Mouse (Mus musculus): ENCODE results near the gene Scfd2. TPM values are rescaled to one million over a fixed set of nuclear protein-coding genes. Genes with fewer than 3 reads are reported as not detected.

Scfd2 gene
- polyA plus RNA-seq, 1 experiment from 2014 or later = 12.9 TPM

DNA sequence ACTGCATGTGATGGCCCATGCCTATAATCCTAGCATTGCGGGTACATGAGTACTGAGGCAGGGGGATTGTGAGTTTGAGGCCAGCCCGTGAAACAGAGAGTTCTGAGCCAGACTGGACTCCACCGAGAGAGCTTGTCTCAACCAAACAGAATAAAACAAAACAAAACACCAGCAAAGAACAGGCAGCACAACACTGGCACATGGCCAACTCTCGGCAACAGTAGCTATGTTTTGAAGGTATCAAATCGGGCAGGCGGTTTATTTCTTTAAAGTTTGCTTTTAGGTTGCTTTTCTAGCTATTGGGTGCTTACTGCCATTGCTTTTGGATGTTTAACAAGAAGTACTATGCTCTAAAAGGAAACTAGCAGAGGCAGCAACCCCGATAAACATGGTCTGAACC is 251.9 kb downstream of the Scfd2 start:
- ATAC-seq (replicated peaks; ENCODE audit: insufficient number of reproducible peaks, low FRiP score, low TSS enrichment) = no peak
- Histone ChIP-seq H3K4me1 (ENCODE audit: control insufficient read depth, insufficient read depth, low read length) (no peaks in the 10 kb centered on the region; the same call in 1 of the 2 replicates), H3K27ac (ENCODE audit: low read depth, low read length) (no peak overlapping the region), H3K36me3 (ENCODE audit: control insufficient read depth, insufficient read depth, low read length) (no peaks in the 10 kb centered on the region), H3K9me3 (replicated peaks; ENCODE audit: control insufficient read depth, low read length) (no peaks in the 10 kb centered on the region), H3K9ac (ENCODE audit: low read depth, low read length) (no peak overlapping the region), H3K4me2 (no peak overlapping the region), H3K4me3 (ENCODE audit: low read depth, low read length) (no peak overlapping the region), H3K27me3 (ENCODE audit: control insufficient read depth, insufficient read depth, low read length) (no peaks in the 10 kb centered on the region)
- 80% methylated on average over 7 of the region's 7 CpGs for WGBS (ENCODE audit: insufficient replicate concordance)

DNA sequence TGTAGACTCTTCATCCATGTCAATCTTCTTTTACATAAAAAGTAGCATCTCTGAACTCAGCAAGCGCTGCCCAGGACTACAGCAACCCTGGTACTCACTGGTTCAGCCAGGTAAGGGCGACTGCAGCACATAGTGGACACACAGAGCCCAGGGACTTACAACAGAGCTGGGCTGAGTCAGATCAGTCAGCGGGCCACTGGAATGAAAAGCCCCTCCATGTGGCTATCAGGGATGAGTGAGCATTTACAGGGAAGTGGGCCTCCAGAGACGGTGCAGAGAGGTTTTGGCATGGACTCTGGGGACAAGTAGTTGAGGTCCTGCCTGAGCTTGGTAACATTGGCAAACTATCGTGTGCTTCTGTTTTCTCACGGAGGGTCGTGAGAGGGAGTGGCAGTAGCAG is 253.1 kb downstream of the Scfd2 start:
- peaks cover 3% of the 10 kb centered on the region for H3K4me1 ChIP-seq (ENCODE audit: control insufficient read depth, insufficient read depth, low read length)
- ATAC-seq (replicated peaks; ENCODE audit: insufficient number of reproducible peaks, low FRiP score, low TSS enrichment) = no peak
- H3K4me3 ChIP-seq (ENCODE audit: low read depth, low read length) = no peak overlapping the region
- WGBS (ENCODE audit: insufficient replicate concordance) = 67% methylated on average over 7 of the region's 7 CpGs
- H3K27ac ChIP-seq (ENCODE audit: low read depth, low read length) = no peak overlapping the region
- H3K9me3 ChIP-seq (replicated peaks; ENCODE audit: control insufficient read depth, low read length) = no peaks in the 10 kb centered on the region
- no peaks in the 10 kb centered on the region for H3K27me3 ChIP-seq (ENCODE audit: control insufficient read depth, insufficient read depth, low read length)
- no peak overlapping the region; the same call in 1 of the 2 replicates for H3K9ac ChIP-seq (ENCODE audit: low read depth, low read length)
- no peak overlapping the region for H3K4me2 ChIP-seq
- H3K36me3 ChIP-seq (ENCODE audit: control insufficient read depth, insufficient read depth, low read length) = no peaks in the 10 kb centered on the region

DNA sequence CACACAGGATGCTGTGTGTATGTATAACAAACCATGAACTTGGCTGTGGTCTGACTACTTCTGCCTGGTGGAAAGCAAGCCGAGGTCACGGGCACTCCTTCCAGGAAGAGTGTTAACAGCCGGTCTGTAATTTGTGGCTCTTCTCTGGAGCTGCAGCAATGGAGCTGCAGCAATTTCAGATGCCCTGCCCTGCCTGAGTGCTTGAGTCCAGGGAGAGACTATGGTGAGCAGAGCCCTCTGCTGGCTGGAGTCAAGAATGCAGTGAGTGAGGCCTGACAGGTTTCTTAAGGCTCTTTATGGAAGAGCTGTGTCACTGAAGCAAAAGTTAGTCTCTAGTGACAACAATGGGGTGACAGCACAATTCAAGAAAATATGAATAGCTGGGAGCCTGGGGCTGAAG is 253.8 kb downstream of the Scfd2 start:
- Histone ChIP-seq H3K27me3 (ENCODE audit: control insufficient read depth, insufficient read depth, low read length) (no peaks in the 10 kb centered on the region), H3K4me2 (no peak overlapping the region), H3K4me1 (ENCODE audit: control insufficient read depth, insufficient read depth, low read length) (peaks cover 7% of the 10 kb centered on the region), H3K9ac (ENCODE audit: low read depth, low read length) (no peak overlapping the region), H3K9me3 (replicated peaks; ENCODE audit: control insufficient read depth, low read length) (no peaks in the 10 kb centered on the region), H3K27ac (ENCODE audit: low read depth, low read length) (no peak overlapping the region), H3K36me3 (ENCODE audit: control insufficient read depth, insufficient read depth, low read length) (no peaks in the 10 kb centered on the region), H3K4me3 (ENCODE audit: low read depth, low read length) (no peak overlapping the region)
- peak; percentile 52; the same call in 1 of the 2 replicates for ATAC-seq (replicated peaks; ENCODE audit: insufficient number of reproducible peaks, low FRiP score, low TSS enrichment)
- 8% methylated on average over 3 of the region's 3 CpGs for WGBS (ENCODE audit: insufficient replicate concordance)

GRCm38 (mm10) chr5:74277216-74277615 is 254.3 kb downstream of the Scfd2 start:
- Histone ChIP-seq H3K27ac (ENCODE audit: low read depth, low read length) (no peak overlapping the region), H3K4me2 (no peak overlapping the region), H3K4me3 (ENCODE audit: low read depth, low read length) (no peak overlapping the region), H3K4me1 (ENCODE audit: control insufficient read depth, insufficient read depth, low read length) (peaks cover 7% of the 10 kb centered on the region), H3K9ac (ENCODE audit: low read depth, low read length) (no peak overlapping the region), H3K27me3 (ENCODE audit: control insufficient read depth, insufficient read depth, low read length) (no peaks in the 10 kb centered on the region), H3K9me3 (replicated peaks; ENCODE audit: control insufficient read depth, low read length) (no peaks in the 10 kb centered on the region), H3K36me3 (ENCODE audit: control insufficient read depth, insufficient read depth, low read length) (no peaks in the 10 kb centered on the region)
- WGBS (ENCODE audit: insufficient replicate concordance) = 78% methylated on average over 5 of the region's 5 CpGs
- no peak for ATAC-seq (replicated peaks; ENCODE audit: insufficient number of reproducible peaks, low FRiP score, low TSS enrichment)

GRCm38 (mm10) chr5:74273313-74273712 is 258.2 kb downstream of the Scfd2 start:
- Histone ChIP-seq H3K27ac (ENCODE audit: low read depth, low read length) (peak overlapping the region; percentile 50; the same call in 1 of the 2 replicates), H3K4me3 (ENCODE audit: low read depth, low read length) (no peak overlapping the region), H3K4me1 (ENCODE audit: control insufficient read depth, insufficient read depth, low read length) (peaks cover 7% of the 10 kb centered on the region), H3K9ac (ENCODE audit: low read depth, low read length) (0 out of 2 replicates have a peak overlapping the region, but pooled peaks have one; percentile 22), H3K27me3 (ENCODE audit: control insufficient read depth, insufficient read depth, low read length) (no peaks in the 10 kb centered on the region), H3K9me3 (replicated peaks; ENCODE audit: control insufficient read depth, low read length) (no peaks in the 10 kb centered on the region), H3K4me2 (no peak overlapping the region), H3K36me3 (ENCODE audit: control insufficient read depth, insufficient read depth, low read length) (no peaks in the 10 kb centered on the region)
- peak; percentile 58; the same call in 1 of the 2 replicates for ATAC-seq (replicated peaks; ENCODE audit: insufficient number of reproducible peaks, low FRiP score, low TSS enrichment)
- 33% methylated on average over 3 of the region's 3 CpGs for WGBS (ENCODE audit: insufficient replicate concordance)

DNA sequence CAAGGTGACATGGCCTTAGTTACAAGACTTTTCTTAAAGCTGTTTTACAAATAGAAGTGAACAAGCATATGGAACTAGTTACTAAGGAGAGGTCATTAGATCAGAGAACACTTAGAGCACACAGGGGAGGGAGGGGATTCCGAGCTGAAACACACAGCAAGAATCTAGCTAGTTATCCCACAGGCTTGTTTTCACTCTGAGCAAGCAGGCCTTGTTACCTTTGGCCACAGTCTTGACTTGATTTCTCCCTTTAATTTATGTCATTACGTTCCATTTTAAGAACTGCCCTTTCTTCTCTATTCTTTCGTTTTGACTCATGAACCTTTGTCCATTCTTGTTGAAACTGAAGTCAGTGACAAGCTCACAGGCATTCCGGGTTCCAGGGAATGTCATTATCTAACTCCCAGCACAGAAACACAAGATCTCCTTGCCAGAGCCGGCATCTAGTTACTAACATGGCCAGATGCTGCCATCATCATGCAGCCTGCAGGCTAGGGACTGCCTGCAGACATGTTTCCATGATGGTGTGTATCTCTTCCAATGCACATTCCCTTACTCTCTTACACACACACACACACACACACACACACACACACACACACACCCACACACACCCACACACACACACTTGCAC is 263.7 kb downstream of the Scfd2 start:
- Histone ChIP-seq H3K4me2 (no peak overlapping the region), H3K9me3 (replicated peaks; ENCODE audit: control insufficient read depth, low read length) (no peaks in the 10 kb centered on the region), H3K36me3 (ENCODE audit: control insufficient read depth, insufficient read depth, low read length) (no peaks in the 10 kb centered on the region), H3K27me3 (ENCODE audit: control insufficient read depth, insufficient read depth, low read length) (no peaks in the 10 kb centered on the region), H3K4me3 (ENCODE audit: low read depth, low read length) (no peak overlapping the region), H3K27ac (ENCODE audit: low read depth, low read length) (no peak overlapping the region), H3K9ac (ENCODE audit: low read depth, low read length) (no peak overlapping the region), H3K4me1 (ENCODE audit: control insufficient read depth, insufficient read depth, low read length) (peaks cover 24% of the 10 kb centered on the region)
- WGBS (ENCODE audit: insufficient replicate concordance) = 46% methylated on average over 5 of the region's 5 CpGs
- ATAC-seq (replicated peaks; ENCODE audit: insufficient number of reproducible peaks, low FRiP score, low TSS enrichment) = no peak

GRCm38 (mm10) chr5:74267196-74267595 is 264.4 kb downstream of the Scfd2 start:
- Histone ChIP-seq H3K36me3 (ENCODE audit: control insufficient read depth, insufficient read depth, low read length) (no peaks in the 10 kb centered on the region), H3K27ac (ENCODE audit: low read depth, low read length) (no peak overlapping the region)
- 67% methylated on average over 1 of the region's 1 CpGs for whole genome bisulfite sequencing (ENCODE audit: insufficient replicate concordance)

GRCm38 (mm10) chr5:74266476-74266819 is 265.1 kb downstream of the Scfd2 start:
- WGBS (ENCODE audit: insufficient replicate concordance) = 49% methylated on average over 5 of the region's 5 CpGs
- Histone ChIP-seq H3K9ac (ENCODE audit: low read depth, low read length) (no peak overlapping the region), H3K9me3 (replicated peaks; ENCODE audit: control insufficient read depth, low read length) (no peaks in the 10 kb centered on the region), H3K27me3 (ENCODE audit: control insufficient read depth, insufficient read depth, low read length) (no peaks in the 10 kb centered on the region), H3K27ac (ENCODE audit: low read depth, low read length) (no peak overlapping the region), H3K4me1 (ENCODE audit: control insufficient read depth, insufficient read depth, low read length) (peaks cover 24% of the 10 kb centered on the region), H3K4me3 (ENCODE audit: low read depth, low read length) (no peak overlapping the region), H3K4me2 (no peak overlapping the region), H3K36me3 (ENCODE audit: control insufficient read depth, insufficient read depth, low read length) (no peaks in the 10 kb centered on the region)
- no peak for ATAC-seq (replicated peaks; ENCODE audit: insufficient number of reproducible peaks, low FRiP score, low TSS enrichment)

More at GRCm38 (mm10) chr5:74267196-74267595, 264.4 kb downstream of the Scfd2 start:
- ATAC-seq (replicated peaks; ENCODE audit: insufficient number of reproducible peaks, low FRiP score, low TSS enrichment) = no peak
- no peak overlapping the region for H3K9ac ChIP-seq (ENCODE audit: low read depth, low read length)
- H3K4me3 ChIP-seq (ENCODE audit: low read depth, low read length) = no peak overlapping the region
- no peak overlapping the region for H3K4me2 ChIP-seq
- peaks cover 24% of the 10 kb centered on the region for H3K4me1 ChIP-seq (ENCODE audit: control insufficient read depth, insufficient read depth, low read length)
- no peaks in the 10 kb centered on the region for H3K9me3 ChIP-seq (replicated peaks; ENCODE audit: control insufficient read depth, low read length)
- H3K27me3 ChIP-seq (ENCODE audit: control insufficient read depth, insufficient read depth, low read length) = no peaks in the 10 kb centered on the region
